Mouse (Mus musculus) embryonic facial prominence, embryonic 12.5 days (tissue): Measurements from ENCODE around the gene Cfd. TPM values are rescaled to one million over a fixed set of nuclear protein-coding genes. Genes with fewer than 3 reads are reported as not detected.

Source experiments
- ATAC-seq: fragments of 200-750 bp; cut with Nextera tagmentation; 2 replicates; pipeline ENCODE4 v1.8.0; 2017; ENCODE audit not compliant: insufficient number of reproducible peaks, insufficient read depth, low FRiP score, low TSS enrichment
- H3K27ac ChIP-seq: fragments of 300-500 bp; sonication (generic); 2 replicates; pipeline ENCODE4 v1.5.1; 2016; ENCODE audit warnings: mild to moderate bottlenecking
- H3K27me3 ChIP-seq: fragments of 300-500 bp; sonication (generic); 2 replicates; pipeline ENCODE4 v1.6.1; 2016; ENCODE audit warnings: mild to moderate bottlenecking, moderate library complexity
- H3K36me3 ChIP-seq: fragments of 300-500 bp; sonication (generic); 2 replicates; pipeline ENCODE4 v1.6.1; 2016; ENCODE audit warnings: mild to moderate bottlenecking
- H3K4me1 ChIP-seq: fragments of 300-500 bp; sonication (generic); 2 replicates; pipeline ENCODE4 v1.6.1; 2016
- H3K4me2 ChIP-seq: fragments of 300-500 bp; sonication (generic); replicated peaks from 2 replicates; pipeline ENCODE4 v1.6.1; 2016; ENCODE audit warnings: mild to moderate bottlenecking, moderate library complexity
- H3K4me3 ChIP-seq: fragments of 300-500 bp; sonication (generic); 2 replicates; pipeline ENCODE4 v1.5.1; 2016; ENCODE audit warnings: mild to moderate bottlenecking
- H3K9ac ChIP-seq: fragments of 300-500 bp; sonication (generic); 2 replicates; pipeline ENCODE4 v1.6.1; 2016; ENCODE audit warnings: mild to moderate bottlenecking, moderate library complexity
- H3K9me3 ChIP-seq: fragments of 300-500 bp; sonication (generic); 2 replicates; pipeline ENCODE4 v1.6.1; 2016; ENCODE audit warnings: mild to moderate bottlenecking, moderate library complexity
- WGBS: fragments of 180-500 bp; shearing (Covaris S2); methylation state at CpG from one replicate; pipeline ENCODE4 v1.1.7; 2016; 5-methylcytosine and 5-hydroxymethylcytosine counted together
- polyA plus RNA-seq: library from polyadenylated mRNA; unstranded; fragments of >200 nt; fragmentation: Nextera tagmentation; extraction: Ambion mirVana; gene quantifications from 2 replicates; pipeline ENCODE4 v1.2.1, GENCODE M21; 2016

Gene Cfd
- polyA plus RNA-seq, 1 experiment from 2014 or later = not detected

DNA sequence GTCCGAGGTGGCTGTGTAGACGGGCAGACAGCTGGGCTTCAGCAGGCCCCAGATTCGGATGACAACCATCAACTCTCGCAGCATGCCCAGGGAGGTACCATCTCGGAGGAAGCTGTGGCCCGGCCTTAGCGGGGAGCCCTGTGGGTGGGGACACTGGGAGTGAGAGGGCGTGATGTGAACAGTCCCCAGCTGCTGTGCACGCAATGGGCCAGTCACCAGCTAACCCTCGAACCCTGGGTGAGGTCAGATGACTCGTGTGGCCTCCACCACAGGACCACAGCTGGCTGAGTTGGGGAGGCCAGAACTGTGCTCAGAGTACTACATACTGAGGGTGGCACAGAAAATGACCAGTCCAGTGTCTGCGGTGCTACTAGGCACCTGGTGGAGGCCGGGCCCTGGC lies 6.2 kb downstream of the Cfd start:
- 79% methylated on average over 13 of the region's 13 CpGs for WGBS
- no peak for ATAC-seq
- Histone ChIP-seq H3K27ac (no peak overlapping the region), H3K27me3 (no peaks in the 10 kb centered on the region), H3K4me3 (no peak overlapping the region), H3K9ac (no peak overlapping the region), H3K9me3 (no peaks in the 10 kb centered on the region), H3K36me3 (peaks cover 69% of the 10 kb centered on the region), H3K4me1 (no peaks in the 10 kb centered on the region), H3K4me2 (no peak overlapping the region)

DNA sequence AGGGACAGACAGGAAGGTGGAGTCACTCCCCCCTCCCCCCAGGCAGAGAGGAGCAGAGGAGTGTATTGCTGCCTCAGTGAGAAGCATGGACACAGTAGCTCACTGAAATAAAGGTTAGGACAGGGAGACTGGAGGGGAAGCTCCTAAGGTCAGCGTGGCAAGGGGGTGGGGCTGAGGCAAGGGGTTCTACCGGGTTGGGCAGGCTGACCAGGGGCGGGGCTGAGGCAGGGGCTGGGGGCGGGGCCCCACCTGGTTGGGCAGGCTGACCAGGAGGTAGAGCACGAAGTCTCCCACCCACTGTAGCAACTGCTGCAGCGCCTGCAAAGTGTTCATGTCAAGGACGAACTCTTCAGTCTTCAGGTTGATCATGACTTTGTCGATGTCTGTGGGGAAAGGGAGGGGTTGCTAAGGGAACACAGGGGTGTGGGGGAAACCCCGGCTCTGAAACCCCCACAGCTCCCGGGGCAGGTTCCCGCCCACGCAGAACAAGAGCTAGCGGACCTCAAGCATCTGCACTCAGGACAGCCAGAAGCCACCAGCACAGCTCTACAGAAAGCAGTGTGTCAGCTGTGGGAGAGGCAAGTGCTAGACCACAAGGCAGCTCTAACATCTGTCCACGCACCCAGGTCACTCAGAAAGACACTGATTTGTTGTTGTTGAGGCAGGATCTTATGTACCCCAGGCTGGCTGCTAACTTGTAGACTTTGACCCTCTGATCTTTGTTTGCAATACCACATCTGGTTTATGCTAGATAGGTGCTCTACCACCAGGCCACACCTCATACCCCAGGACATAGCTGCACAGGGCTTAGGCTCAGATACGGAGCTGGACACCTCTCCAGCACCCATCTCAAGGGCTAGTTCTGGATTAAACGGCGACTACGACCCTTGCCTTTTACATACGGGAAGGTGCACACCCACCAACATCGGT lies 6.9 kb downstream of the Cfd start:
- no peaks in the 10 kb centered on the region for H3K9me3 ChIP-seq
- no peaks in the 10 kb centered on the region for H3K4me1 ChIP-seq
- no peak overlapping the region for H3K4me3 ChIP-seq
- peaks cover 75% of the 10 kb centered on the region for H3K36me3 ChIP-seq
- 48% methylated on average over 20 of the region's 20 CpGs for WGBS
- ATAC-seq = no peak
- peak overlapping the region; percentile 19 for H3K9ac ChIP-seq
- no peak overlapping the region for H3K4me2 ChIP-seq
- no peaks in the 10 kb centered on the region for H3K27me3 ChIP-seq
- H3K27ac ChIP-seq = no peak overlapping the region

DNA sequence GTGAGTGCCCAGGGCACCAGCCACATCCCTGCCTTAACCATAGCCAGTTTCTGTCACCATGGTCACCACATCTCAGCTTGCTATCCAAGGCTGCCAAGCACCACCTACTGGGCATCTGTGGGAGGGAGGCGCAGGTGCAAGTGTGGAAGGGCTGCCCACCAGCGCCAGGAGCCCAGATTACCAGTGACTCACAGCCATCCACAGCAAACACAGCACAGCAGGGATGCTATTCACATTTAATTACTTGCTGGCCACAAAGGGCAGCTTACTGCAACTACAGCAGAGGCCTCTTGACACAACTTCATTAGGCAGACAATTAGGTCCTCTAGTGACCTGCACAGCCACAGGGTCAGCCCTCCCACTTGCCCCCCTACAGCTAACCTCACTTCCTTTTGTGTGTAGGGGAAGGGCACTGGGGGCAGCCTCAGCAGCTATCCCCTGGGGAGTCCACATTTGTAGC lies 10.3 kb downstream of the Cfd start:
- Histone ChIP-seq H3K4me1 (no peaks in the 10 kb centered on the region), H3K27me3 (no peaks in the 10 kb centered on the region), H3K4me2 (no peak overlapping the region), H3K9ac (no peak overlapping the region), H3K36me3 (peaks cover 82% of the 10 kb centered on the region), H3K27ac (no peak overlapping the region), H3K4me3 (no peak overlapping the region), H3K9me3 (no peaks in the 10 kb centered on the region)
- 29% methylated on average over 2 of the region's 2 CpGs for WGBS
- no peak for ATAC-seq

DNA sequence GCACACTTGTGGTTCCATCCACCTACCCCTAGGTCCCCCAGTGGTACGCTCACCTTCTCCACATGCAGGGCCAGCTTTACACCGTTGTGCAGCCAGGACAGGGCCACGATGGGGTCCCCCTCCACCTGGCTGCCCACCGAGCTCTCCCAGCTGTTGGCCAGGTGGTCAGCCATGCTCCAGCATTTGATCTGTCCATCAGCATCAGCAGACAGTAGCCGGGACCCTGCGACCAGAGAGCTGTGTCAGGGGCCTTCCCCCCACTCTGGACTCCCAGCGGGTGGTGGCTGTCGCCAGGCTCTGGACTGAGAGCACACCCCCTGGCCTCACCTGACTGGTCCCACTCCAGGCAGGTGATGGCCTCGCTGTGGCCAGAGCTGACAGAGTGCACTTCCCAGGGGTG lies 16.1 kb downstream of the Cfd start:
- ATAC-seq = no peak
- Histone ChIP-seq H3K36me3 (peaks cover 59% of the 10 kb centered on the region), H3K27me3 (no peaks in the 10 kb centered on the region), H3K27ac (no peak overlapping the region), H3K4me1 (peaks cover 5% of the 10 kb centered on the region), H3K4me2 (no peak overlapping the region), H3K9me3 (no peaks in the 10 kb centered on the region), H3K4me3 (no peak overlapping the region), H3K9ac (0 out of 2 replicates have a peak overlapping the region, but pooled peaks have one; percentile 1)
- WGBS = 89% methylated on average over 9 of the region's 9 CpGs

DNA sequence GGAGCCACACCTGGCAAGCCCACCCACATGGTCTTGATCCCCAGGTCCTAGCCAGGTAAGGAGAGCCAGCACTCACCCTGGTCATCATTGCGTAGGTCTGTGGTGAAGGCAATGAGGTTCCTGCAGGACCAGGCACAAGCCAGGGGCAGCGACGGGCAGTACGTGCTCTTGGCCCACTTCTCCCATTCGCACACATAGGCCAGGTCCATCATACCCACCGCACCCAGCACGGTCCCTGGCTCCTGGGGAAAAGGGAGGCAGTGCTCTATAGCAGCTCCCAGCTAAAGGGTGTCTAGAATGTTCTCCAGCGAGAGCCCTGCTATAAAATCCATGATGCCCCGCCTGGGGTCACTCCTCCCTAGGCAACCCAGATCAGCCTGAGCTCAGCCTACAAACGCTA lies 16.8 kb downstream of the Cfd start:
- Histone ChIP-seq H3K27me3 (no peaks in the 10 kb centered on the region), H3K9me3 (no peaks in the 10 kb centered on the region), H3K4me3 (no peak overlapping the region), H3K4me1 (peaks cover 5% of the 10 kb centered on the region), H3K9ac (no peak overlapping the region), H3K36me3 (peaks cover 61% of the 10 kb centered on the region), H3K27ac (no peak overlapping the region), H3K4me2 (no peak overlapping the region)
- no peak for ATAC-seq
- WGBS = 93% methylated on average over 10 of the region's 10 CpGs

DNA sequence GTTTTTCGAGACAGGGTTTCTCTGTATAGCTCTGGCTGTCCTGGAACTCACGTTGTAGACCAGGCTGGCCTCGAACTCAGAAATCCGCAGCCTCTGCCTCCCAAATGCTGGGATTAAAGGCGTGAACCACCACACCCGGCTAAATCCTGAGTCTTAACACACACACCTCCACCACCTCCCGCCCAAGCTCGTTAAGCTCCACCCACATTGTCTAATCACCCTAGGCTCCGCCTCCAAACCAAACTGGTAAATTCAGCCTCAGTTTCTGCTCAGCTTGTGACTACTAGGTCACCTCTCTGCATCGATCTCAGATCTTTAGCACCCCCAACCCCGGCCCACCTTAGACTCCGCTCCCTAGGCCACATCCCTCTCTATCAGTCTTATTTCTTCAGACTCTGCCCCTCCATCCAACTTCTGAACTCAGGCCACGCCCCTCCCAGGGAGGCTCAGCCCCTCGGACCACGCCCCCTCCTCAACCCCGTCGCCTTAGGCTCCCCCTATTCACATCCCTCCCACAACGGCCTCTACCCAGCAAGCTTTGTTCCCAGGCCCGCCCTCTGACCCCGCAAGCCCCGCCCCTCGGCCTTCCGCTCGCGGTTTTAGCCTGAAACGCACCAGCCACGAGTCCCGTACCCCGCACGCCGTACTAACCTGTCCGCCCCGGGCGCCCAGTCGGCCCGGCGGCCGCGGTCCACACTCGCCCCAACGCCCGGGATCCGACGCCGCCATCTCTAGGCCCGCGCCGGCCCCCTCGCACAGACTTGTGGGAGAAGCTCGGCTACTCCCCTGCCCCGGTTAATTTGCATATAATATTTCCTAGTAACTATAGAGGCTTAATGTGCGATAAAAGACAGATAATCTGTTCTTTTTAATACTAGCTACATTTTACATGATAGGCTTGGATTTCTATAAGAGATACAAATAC lies 17.8 kb downstream of the Cfd start, which contains the start of gene Med16:
Gene Med16 (minus strand): TSS at position 757 of the 925 bp plus-strand sequence.
- H3K4me2 ChIP-seq = peak within 1 kb of the TSS; percentile 32
- 2% methylated on average over 52 of the region's 52 CpGs for WGBS
- no peaks in the 10 kb centered on the region for H3K27me3 ChIP-seq
- H3K9ac ChIP-seq = peak within 1 kb of the TSS; percentile 67
- peak; percentile 91 for ATAC-seq
- H3K9me3 ChIP-seq = no peaks in the 10 kb centered on the region
- peaks cover 5% of the 10 kb centered on the region for H3K4me1 ChIP-seq
- H3K27ac ChIP-seq = peak within 1 kb of the TSS; percentile 97
- peaks cover 54% of the 10 kb centered on the region for H3K36me3 ChIP-seq
- H3K4me3 ChIP-seq = peak within 1 kb of the TSS; percentile 63

DNA sequence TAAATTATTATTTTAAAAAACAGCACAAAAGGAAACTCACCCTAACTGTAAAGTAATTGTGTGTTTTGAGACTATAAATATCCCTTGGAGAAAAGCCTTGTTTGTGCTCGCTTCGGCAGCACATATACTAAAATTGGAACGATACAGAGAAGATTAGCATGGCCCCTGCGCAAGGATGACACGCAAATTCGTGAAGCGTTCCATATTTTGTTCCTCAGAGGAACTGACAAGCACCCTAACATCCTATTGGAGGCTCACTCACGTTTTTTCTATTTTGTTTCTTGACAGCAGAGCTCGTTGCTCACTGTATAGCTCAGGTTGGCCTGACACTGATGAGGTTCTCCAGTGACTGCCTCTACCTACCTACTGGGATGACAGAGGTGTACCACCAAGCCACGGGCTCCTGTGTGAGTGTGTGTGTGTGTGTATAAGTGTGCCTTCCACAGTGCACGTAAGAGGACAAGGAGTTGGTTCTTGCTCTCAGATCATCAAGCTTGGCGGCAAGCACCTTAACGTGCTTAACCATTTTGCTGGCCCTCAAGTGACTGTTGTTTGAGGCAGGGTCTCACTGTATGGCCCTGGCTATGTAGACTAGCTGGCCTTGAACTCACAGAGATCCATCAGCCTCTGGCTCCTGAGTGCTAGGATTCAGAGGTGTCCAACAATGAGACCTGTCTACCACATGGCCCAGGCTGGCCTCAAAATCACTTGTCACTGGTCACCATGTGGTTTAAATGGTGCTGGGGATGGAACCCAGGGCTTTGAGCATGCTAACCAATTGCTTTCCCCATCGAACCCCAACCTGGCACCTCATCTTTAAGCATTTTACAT lies 18.7 kb downstream of the Cfd start:
- peak overlapping the region; percentile 73 for H3K27ac ChIP-seq
- H3K36me3 ChIP-seq = peaks cover 49% of the 10 kb centered on the region
- H3K4me3 ChIP-seq = peak overlapping the region; percentile 13; the same call in 1 of the 2 replicates
- no peak for ATAC-seq
- 24% methylated on average over 14 of the region's 14 CpGs for WGBS
- no peaks in the 10 kb centered on the region for H3K27me3 ChIP-seq
- H3K9me3 ChIP-seq = no peaks in the 10 kb centered on the region
- peaks cover 10% of the 10 kb centered on the region for H3K4me1 ChIP-seq
- H3K4me2 ChIP-seq = peak overlapping the region; percentile 32
- H3K9ac ChIP-seq = peak overlapping the region; percentile 10; the same call in 1 of the 2 replicates

DNA sequence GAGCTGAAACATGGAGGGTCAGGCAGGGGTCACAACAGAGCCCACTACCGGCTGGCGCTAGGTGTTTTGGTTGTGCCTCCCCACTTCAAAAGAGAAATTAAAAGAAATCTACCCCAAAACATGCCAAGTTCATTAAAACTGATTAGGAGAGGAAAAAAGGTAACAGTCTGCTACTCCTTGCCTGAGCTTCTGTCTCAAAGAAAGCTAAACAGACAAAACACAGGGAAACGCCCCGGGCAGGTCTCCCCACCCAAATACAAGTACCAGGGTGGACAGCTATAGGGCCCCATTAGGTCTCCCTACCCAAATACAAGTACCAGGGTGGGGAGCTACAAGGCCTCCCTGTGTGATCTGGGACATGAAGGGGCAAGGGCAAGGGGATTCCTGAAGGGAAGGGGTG lies 19.9 kb downstream of the Cfd start, which contains the start of gene Gm26602:
Gene Gm26602 (plus strand): TSS at position 301 of the 400 bp plus-strand sequence.
- peak within 1 kb of the TSS; percentile 10; the same call in 1 of the 2 replicates for H3K9ac ChIP-seq
- no peak within 1 kb of the TSS for H3K4me3 ChIP-seq
- H3K27me3 ChIP-seq = no peaks in the 10 kb centered on the region
- H3K4me2 ChIP-seq = no peak within 1 kb of the TSS
- H3K9me3 ChIP-seq = no peaks in the 10 kb centered on the region
- H3K36me3 ChIP-seq = peaks cover 39% of the 10 kb centered on the region
- peaks cover 23% of the 10 kb centered on the region for H3K4me1 ChIP-seq
- H3K27ac ChIP-seq = peak within 1 kb of the TSS; percentile 73; the same call in 1 of the 2 replicates
- WGBS = 89% methylated on average over 4 of the region's 4 CpGs
- ATAC-seq = no peak

DNA sequence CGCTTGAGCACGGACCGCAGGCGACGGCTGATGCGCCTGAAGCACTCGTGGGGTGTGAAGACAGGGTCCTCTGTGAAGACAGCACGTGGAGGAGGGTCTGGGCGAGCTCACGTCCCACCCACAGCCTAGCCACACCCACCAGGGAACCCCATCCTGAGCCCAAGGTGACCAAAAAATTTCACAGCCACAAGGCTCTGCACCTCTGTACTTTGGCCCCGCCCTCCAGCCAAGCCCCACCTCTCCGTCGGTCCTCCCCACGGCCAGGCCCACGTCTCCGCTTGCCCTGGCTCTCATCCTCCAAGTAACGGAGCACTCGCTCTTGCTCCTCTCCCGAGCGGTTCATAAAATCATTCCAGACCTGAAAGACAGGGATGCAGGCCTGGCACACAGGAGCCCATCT lies 21.8 kb downstream of the Cfd start:
- no peak for ATAC-seq
- Histone ChIP-seq H3K27me3 (peaks cover 3% of the 10 kb centered on the region), H3K9ac (no peak overlapping the region), H3K4me2 (no peak overlapping the region), H3K4me3 (no peak overlapping the region), H3K27ac (no peak overlapping the region), H3K36me3 (peaks cover 25% of the 10 kb centered on the region), H3K9me3 (no peaks in the 10 kb centered on the region), H3K4me1 (peaks cover 31% of the 10 kb centered on the region)
- 61% methylated on average over 20 of the region's 20 CpGs for WGBS

DNA sequence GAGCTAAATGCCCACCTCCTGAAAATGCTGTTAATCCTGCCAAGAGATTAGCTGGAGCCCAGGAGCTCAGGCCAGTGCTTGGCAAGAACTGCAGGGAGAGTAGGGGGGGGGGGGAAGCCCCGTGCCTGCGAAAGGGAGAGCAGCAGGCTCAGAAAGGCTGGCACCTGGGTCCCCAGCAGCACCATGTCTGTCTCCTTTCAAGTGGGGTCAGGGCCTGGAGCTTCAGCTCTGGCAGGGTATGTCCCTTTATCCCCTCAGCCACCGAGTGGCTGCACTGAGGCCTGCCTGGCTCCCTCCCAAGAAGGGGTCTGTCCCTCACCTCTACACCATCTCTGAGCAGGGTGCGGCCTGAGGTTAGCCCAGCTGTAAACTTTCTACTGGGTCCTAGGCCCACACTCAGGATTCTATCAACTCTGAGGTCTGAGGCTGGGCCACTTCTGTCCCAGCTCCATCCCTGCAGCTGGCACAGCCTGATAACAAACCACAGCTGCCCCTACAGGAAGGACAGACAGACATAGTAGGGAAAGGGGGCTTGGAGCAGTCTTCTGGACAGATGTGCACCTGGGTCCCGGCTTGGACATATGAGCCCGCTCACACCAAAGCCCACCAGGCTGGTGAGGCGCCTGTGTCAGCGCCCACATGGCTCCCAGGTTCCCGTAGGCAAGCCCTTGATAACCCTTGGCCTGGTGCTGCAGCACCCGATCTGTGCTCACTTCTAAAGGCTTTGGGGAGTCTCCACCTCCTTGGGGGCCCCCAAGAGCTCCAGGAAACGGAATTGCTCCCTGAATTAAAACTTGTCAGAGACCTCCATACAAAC lies 23.7 kb downstream of the Cfd start:
- Histone ChIP-seq H3K4me3 (no peak overlapping the region), H3K9ac (peak overlapping the region; percentile 27; the same call in 1 of the 2 replicates), H3K4me2 (no peak overlapping the region), H3K9me3 (no peaks in the 10 kb centered on the region), H3K27me3 (peaks cover 22% of the 10 kb centered on the region), H3K36me3 (peaks cover 25% of the 10 kb centered on the region), H3K27ac (no peak overlapping the region), H3K4me1 (peaks cover 40% of the 10 kb centered on the region)
- 73% methylated on average over 10 of the region's 11 CpGs for WGBS
- no peak for ATAC-seq
